Mouse (Mus musculus) liver, adult 2 months (tissue): ENCODE data around the gene Klf1. TPM values are rescaled to one million over a fixed set of nuclear protein-coding genes. Genes with fewer than 3 reads are reported as not detected.

ENCODE experiments used
- DNase-seq: peaks from one replicate; pipeline ENCODE4 v3.0.0-alpha.2; 2011; ENCODE audit warnings: low read depth, low spot score; ENCODE audit errors: extremely low read depth
- H3K27ac ChIP-seq: fragments of 200-500 bp; replicated peaks from 2 replicates; pipeline ENCODE4 v1.5.1; 2012; ENCODE audit warnings: low read depth, mild to moderate bottlenecking, control low read depth, inconsistent platforms, low read length; ENCODE audit not compliant: insufficient read depth
- H3K27me3 ChIP-seq: fragments of 200-500 bp; 2 replicates; pipeline ENCODE4 v1.6.1; 2012; ENCODE audit warnings: mild to moderate bottlenecking, moderate library complexity, low read length, inconsistent platforms; ENCODE audit not compliant: control insufficient read depth, insufficient read depth
- H3K36me3 ChIP-seq: fragments of 200-500 bp; 2 replicates; pipeline ENCODE4 v1.6.1; 2012; ENCODE audit warnings: low read length, inconsistent platforms; ENCODE audit not compliant: control insufficient read depth, insufficient read depth
- H3K4me1 ChIP-seq: fragments of 200-500 bp; 2 replicates; pipeline ENCODE4 v1.6.1; 2011; ENCODE audit warnings: low read length; ENCODE audit not compliant: control insufficient read depth, insufficient read depth
- H3K4me3 ChIP-seq: fragments of 200-500 bp; 2 replicates; pipeline ENCODE4 v1.5.1; 2011; ENCODE audit warnings: low read depth, mild to moderate bottlenecking, control low read depth, low read length, moderate library complexity; ENCODE audit not compliant: insufficient read depth
- H3K79me2 ChIP-seq: fragments of 200-500 bp; 2 replicates; pipeline ENCODE4 v1.6.1; 2012; ENCODE audit warnings: inconsistent platforms, mild to moderate bottlenecking, low read length, moderate library complexity; ENCODE audit not compliant: control insufficient read depth, insufficient read depth
- H3K9ac ChIP-seq: fragments of 200-500 bp; 2 replicates; pipeline ENCODE4 v1.6.1; 2012; ENCODE audit warnings: low read depth, mild to moderate bottlenecking, control low read depth, inconsistent platforms, low read length
- CTCF ChIP-seq: fragments of 200-500 bp; IDR thresholded peaks from 2 replicates; pipeline ENCODE4 v1.5.1; 2011; ENCODE audit warnings: low read depth, low read length, control low read depth
- POLR2A ChIP-seq: fragments of 200-500 bp; IDR thresholded peaks from 2 replicates; pipeline ENCODE4 v1.6.1; 2011; ENCODE audit warnings: low read length, control low read depth; ENCODE audit not compliant: insufficient read depth; ENCODE audit errors: extremely low read depth
- WGBS: fragments of 180-500 bp; shearing (Covaris S2); methylation state at CpG from one replicate; pipeline ENCODE4 v1.1.7; 2018; 5-methylcytosine and 5-hydroxymethylcytosine counted together
- polyA plus RNA-seq: library from polyadenylated mRNA; depleted of rRNA; stranded (reverse); fragments of >200 nt; gene quantifications from 2 replicates; pipeline ENCODE4 v1.2.3, GENCODE M21; 2012; rRNA removed
- total RNA-seq: library from RNA; depleted of rRNA; stranded (reverse); fragments of >200 nt; gene quantifications from 2 replicates; pipeline ENCODE4 v1.2.3, GENCODE M21; 2014; rRNA removed

Klf1 gene
- total RNA-seq: 4.8 and 5.8 TPM in 2 replicates
- polyA plus RNA-seq: 5.2 and 6.6 TPM in 2 replicates

GRCm38 (mm10) chr8:84901752-84902151 is at the start of gene Klf1:
TSS of gene Klf1 (plus strand) at chr8:84901928.
- Histone ChIP-seq H3K27ac (peak within 1 kb of the TSS; percentile 46), H3K27me3 (no peaks in the 10 kb centered on the region), H3K36me3 (no peaks in the 10 kb centered on the region), H3K79me2 (no peaks in the 10 kb centered on the region), H3K4me1 (peaks cover 3% of the 10 kb centered on the region), H3K9ac (peak within 1 kb of the TSS; percentile 88), H3K4me3 (peak within 1 kb of the TSS; percentile 94)
- DNase-seq: no peak
- TF ChIP-seq CTCF: no peak
- no peak for TF ChIP-seq POLR2A
- WGBS: 83% methylated on average over 3 of the region's 3 CpGs

GRCm38 (mm10) chr8:84856434-84856833 is 45.3 kb upstream of the Klf1 start:
- H3K4me1 ChIP-seq: peaks cover 4% of the 10 kb centered on the region; the same call in 1 of the 2 replicates
- WGBS: 96% methylated on average over 3 of the region's 3 CpGs
- peaks cover 9% of the 10 kb centered on the region; the same call in 1 of the 2 replicates for H3K79me2 ChIP-seq
- no peak overlapping the region for H3K4me3 ChIP-seq
- DNase-seq: no peak
- no peak for TF ChIP-seq POLR2A
- no peak for TF ChIP-seq CTCF
- no peak overlapping the region for H3K27ac ChIP-seq
- H3K27me3 ChIP-seq: no peaks in the 10 kb centered on the region
- no peak overlapping the region for H3K9ac ChIP-seq
- peaks cover 3% of the 10 kb centered on the region; the same call in 1 of the 2 replicates for H3K36me3 ChIP-seq

GRCm38 (mm10) chr8:84856864-84857441 is 44.8 kb upstream of the Klf1 start, which contains the start of gene Farsa:
TSS of gene Farsa (plus strand) at chr8:84856989.
- Histone ChIP-seq H3K4me1 (peaks cover 4% of the 10 kb centered on the region; the same call in 1 of the 2 replicates), H3K9ac (peak within 1 kb of the TSS; percentile 93), H3K27ac (peak within 1 kb of the TSS; percentile 58; the same call in 1 of the 2 replicates), H3K4me3 (peak within 1 kb of the TSS; percentile 83), H3K36me3 (peaks cover 5% of the 10 kb centered on the region; the same call in 1 of the 2 replicates), H3K27me3 (no peaks in the 10 kb centered on the region), H3K79me2 (peaks cover 9% of the 10 kb centered on the region; the same call in 1 of the 2 replicates)
- 1% methylated on average over 39 of the region's 39 CpGs for WGBS
- peak; percentile 90 for DNase-seq
- TF ChIP-seq POLR2A (peak; percentile 85), CTCF (no peak)

DNA sequence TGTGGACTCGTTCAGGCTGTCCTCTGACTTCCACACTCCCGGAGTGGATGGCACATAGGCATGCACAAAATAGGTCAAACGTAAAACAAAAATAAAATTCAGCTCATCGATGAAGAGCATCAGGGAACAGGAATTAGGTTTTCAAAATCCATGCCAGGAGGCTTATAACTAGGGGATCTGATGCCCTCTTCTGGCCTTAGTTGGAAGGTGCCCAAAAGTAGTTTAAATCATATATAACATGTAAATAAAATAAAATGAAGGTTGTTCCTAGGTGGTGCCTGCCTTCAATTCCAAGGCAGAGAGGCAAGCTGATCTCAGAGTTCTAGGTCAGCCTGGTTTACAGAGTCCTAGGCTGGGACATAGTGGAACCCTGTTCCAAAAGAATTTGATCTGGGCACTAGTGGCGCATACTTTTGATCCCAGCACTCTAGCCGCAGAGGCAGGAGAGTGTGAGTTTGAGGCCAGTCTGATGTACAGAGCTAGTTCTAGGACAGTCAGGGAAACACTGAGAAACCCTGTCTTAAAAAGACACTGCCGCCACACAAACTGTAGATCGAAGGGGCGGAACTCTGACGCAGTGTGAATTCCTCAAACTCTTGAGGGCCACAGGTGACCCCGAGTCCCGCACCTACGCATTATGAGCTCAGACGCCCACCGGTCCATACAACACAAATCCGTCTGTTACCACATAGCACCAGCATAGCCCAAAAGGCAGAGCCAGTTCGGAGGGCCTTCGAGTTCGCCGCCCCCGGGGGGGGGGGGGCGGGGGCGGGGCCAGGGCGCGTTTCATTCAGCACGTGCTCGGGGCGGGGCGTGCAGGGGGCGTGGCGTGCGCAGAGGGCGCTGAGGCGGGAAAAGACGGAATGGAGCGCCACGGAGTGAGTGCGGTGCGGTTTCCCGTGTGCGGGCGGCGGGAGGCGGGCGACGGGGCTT is 30.1 kb upstream of the Klf1 start, which contains the start of gene Syce2:
Gene Syce2, plus strand, starts transcription at position 736 of the 933 bp plus-strand sequence.
- peaks cover 8% of the 10 kb centered on the region; the same call in 1 of the 2 replicates for H3K4me1 ChIP-seq

DNA sequence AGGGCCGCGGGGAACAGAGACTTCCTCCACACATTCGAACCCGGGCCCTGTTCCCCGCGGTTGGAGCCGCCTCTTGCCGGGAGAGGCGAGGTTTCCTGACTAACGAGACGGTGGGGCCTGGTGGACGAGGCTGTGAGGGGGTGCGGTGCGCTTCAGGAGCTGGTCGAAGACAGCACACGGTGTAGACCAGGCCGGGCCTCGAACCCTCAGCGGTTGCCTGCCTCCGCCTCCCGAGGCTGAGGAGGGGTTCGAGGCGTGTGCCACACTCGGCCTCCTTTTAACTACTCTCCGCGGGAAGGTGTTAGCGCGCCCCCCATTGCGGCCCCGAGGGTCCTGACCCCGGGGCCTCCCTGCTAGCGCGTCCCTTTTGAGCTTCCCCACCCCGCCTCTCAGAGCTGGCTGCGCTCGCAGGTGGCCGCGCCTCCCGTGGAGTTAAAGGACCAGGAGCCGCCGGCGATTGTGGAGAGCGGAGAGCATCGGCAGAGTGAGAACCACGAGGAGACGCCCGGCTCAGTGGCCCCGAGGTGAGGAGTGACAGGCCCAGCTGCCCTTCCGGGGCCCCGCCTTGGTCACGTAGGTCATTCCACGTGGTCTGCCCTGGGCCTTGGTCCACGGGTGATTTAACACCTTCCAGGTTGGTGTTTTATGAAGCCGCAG is 29.3 kb upstream of the Klf1 start:
- 5% methylated on average over 52 of the region's 54 CpGs for WGBS
- Histone ChIP-seq H3K4me1 (peaks cover 8% of the 10 kb centered on the region; the same call in 1 of the 2 replicates), H3K27ac (no peak overlapping the region), H3K4me3 (peak overlapping the region; percentile 52), H3K36me3 (peaks cover 2% of the 10 kb centered on the region; the same call in 1 of the 2 replicates), H3K9ac (peak overlapping the region; percentile 54), H3K27me3 (no peaks in the 10 kb centered on the region), H3K79me2 (no peaks in the 10 kb centered on the region)
- no peak for DNase-seq
- TF ChIP-seq POLR2A (no peak), CTCF (no peak)

More for the DNA sequence above, 30.1 kb upstream of the Klf1 start, which contains the start of gene Syce2:
- no peaks in the 10 kb centered on the region for H3K79me2 ChIP-seq
- peak within 1 kb of the TSS; percentile 54 for H3K9ac ChIP-seq
- H3K4me3 ChIP-seq: peak within 1 kb of the TSS; percentile 52
- TF ChIP-seq CTCF (no peak), POLR2A (no peak)
- DNase-seq: peak; percentile 48
- no peak within 1 kb of the TSS; the same call in 1 of the 2 replicates for H3K27ac ChIP-seq
- whole genome bisulfite sequencing: 11% methylated on average over 30 of the region's 46 CpGs
- H3K27me3 ChIP-seq: no peaks in the 10 kb centered on the region
- H3K36me3 ChIP-seq: peaks cover 2% of the 10 kb centered on the region; the same call in 1 of the 2 replicates
